Mouse (Mus musculus) heart, postnatal 0 days (tissue): ENCODE data around the gene Tgfbr3. TPM values are rescaled to one million over a fixed set of nuclear protein-coding genes. Genes with fewer than 3 reads are reported as not detected.

Experiments used
- ATAC-seq: fragments of 200-750 bp; cut with Nextera tagmentation; 2 replicates; pipeline ENCODE4 v1.8.0; 2017; ENCODE audit warnings: low read depth, moderate number of reproducible peaks, moderate library complexity; ENCODE audit not compliant: insufficient read depth
- DNase-seq: peaks from one replicate; pipeline ENCODE4 v3.0.0-alpha.2; 2016; ENCODE audit warnings: low spot score
- H3K27ac ChIP-seq: fragments of 300-500 bp; sonication (generic); 2 replicates; pipeline ENCODE4 v1.5.1; 2014; ENCODE audit warnings: low read depth, mild to moderate bottlenecking
- H3K27me3 ChIP-seq: fragments of 300-500 bp; sonication (generic); 2 replicates; pipeline ENCODE4 v1.6.1; 2014; ENCODE audit warnings: low read length, mixed read lengths; ENCODE audit not compliant: control insufficient read depth, insufficient read depth
- H3K36me3 ChIP-seq: fragments of 300-500 bp; sonication (generic); replicated peaks from 2 replicates; pipeline ENCODE4 v1.6.1; 2014; ENCODE audit warnings: low read length, mixed read lengths; ENCODE audit not compliant: control insufficient read depth, insufficient read depth
- H3K4me1 ChIP-seq: fragments of 300-500 bp; sonication (generic); 2 replicates; pipeline ENCODE4 v1.6.1; 2014; ENCODE audit warnings: antibody characterized with exemption; ENCODE audit not compliant: control insufficient read depth, insufficient read depth
- H3K4me2 ChIP-seq: fragments of 300-500 bp; sonication (generic); 2 replicates; pipeline ENCODE4 v1.6.1; 2014; ENCODE audit warnings: low read depth, mild to moderate bottlenecking, low read length, moderate library complexity
- H3K4me3 ChIP-seq: fragments of 300-500 bp; sonication (generic); 2 replicates; pipeline ENCODE4 v1.5.1; 2014; ENCODE audit warnings: low read depth, low read length
- H3K9ac ChIP-seq: fragments of 300-500 bp; sonication (generic); replicated peaks from 2 replicates; pipeline ENCODE4 v1.6.1; 2014; ENCODE audit warnings: low read depth, low read length, mixed read lengths
- H3K9me3 ChIP-seq: fragments of 300-500 bp; sonication (generic); replicated peaks from 2 replicates; pipeline ENCODE4 v1.6.1; 2016; ENCODE audit warnings: low read length; ENCODE audit not compliant: control insufficient read depth
- CTCF ChIP-seq: IDR thresholded peaks from 2 replicates; pipeline ENCODE4 v1.5.1; 2016; ENCODE audit warnings: antibody characterized with exemption, control low read depth, low read depth
- EP300 ChIP-seq: IDR thresholded peaks from 2 replicates; pipeline ENCODE4 v1.6.1; 2016; ENCODE audit warnings: antibody characterized with exemption, low read depth
- WGBS: fragments of 180-500 bp; shearing (Covaris S2); extraction: QIAGEN DNeasy Blood & Tissue Kit; methylation state at CpG from one replicate; pipeline ENCODE4 v1.1.7; 2014; 5-methylcytosine and 5-hydroxymethylcytosine counted together
- polyA plus RNA-seq: library from polyadenylated mRNA; unstranded; fragments of >200 nt; fragmentation: Nextera tagmentation; extraction: Ambion mirVana; gene quantifications from 2 replicates; pipeline ENCODE4 v1.2.1, GENCODE M21; 2015
- total RNA-seq: library from RNA; depleted of rRNA; stranded (reverse); fragments of >200 nt; gene quantifications from 2 replicates; pipeline ENCODE4 v1.2.3, GENCODE M21; 2014; ENCODE audit warnings: low replicate concordance

Gene Tgfbr3
- total and polyA plus RNA-seq, 2 experiments from 2014 or later, result 11.8 to 60.6 TPM

DNA sequence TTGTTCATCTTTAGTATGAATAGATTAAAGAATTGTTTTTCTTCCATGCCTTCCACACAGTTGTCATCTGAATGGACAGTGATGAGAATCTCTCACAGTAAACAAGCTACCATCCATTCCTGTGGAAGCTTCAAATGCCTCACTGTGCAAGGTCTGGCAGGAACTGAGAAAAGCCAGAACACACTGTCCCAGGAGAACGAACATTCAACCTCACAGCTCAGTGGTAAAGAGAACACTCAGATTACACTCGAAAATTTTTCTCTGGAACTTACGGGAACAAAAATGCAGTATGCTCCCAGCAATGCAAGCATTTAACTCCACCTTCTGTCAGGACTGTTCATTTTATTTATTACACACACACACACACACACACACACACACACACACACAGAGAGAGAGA is 13.2 kb downstream of the Tgfbr3 start:
- Histone ChIP-seq H3K4me1 (peaks cover 21% of the 10 kb centered on the region; the same call in 1 of the 2 replicates), H3K9me3 (peaks cover 7% of the 10 kb centered on the region; the same call in 1 of the 2 replicates), H3K27me3 (no peaks in the 10 kb centered on the region), H3K27ac (peak overlapping the region; percentile 71), H3K4me2 (no peak overlapping the region), H3K4me3 (no peak overlapping the region), H3K9ac (no peak overlapping the region), H3K36me3 (0 out of 2 replicates have a peak, but pooled peaks cover 5% of the 10 kb centered on the region)
- 19% methylated on average over 3 of the region's 3 CpGs for WGBS
- ATAC-seq (peak; percentile 56; the same call in 1 of the 2 replicates), DNase-seq (no peak)
- no peak for TF ChIP-seq CTCF
- no peak for TF ChIP-seq EP300

GRCm38 (mm10) chr5:107272252-107273028 is 17.0 kb downstream of the Tgfbr3 start:
- Histone ChIP-seq H3K4me2 (no peak overlapping the region), H3K27ac (no peak overlapping the region), H3K9me3 (no peaks in the 10 kb centered on the region), H3K4me3 (no peak overlapping the region), H3K36me3 (no peaks in the 10 kb centered on the region), H3K4me1 (peaks cover 40% of the 10 kb centered on the region), H3K27me3 (no peaks in the 10 kb centered on the region), H3K9ac (no peak overlapping the region)
- WGBS, result 66% methylated on average over 11 of the region's 11 CpGs
- DNase-seq (no peak), ATAC-seq (no peak)
- TF ChIP-seq EP300 (no peak), CTCF (no peak)

DNA sequence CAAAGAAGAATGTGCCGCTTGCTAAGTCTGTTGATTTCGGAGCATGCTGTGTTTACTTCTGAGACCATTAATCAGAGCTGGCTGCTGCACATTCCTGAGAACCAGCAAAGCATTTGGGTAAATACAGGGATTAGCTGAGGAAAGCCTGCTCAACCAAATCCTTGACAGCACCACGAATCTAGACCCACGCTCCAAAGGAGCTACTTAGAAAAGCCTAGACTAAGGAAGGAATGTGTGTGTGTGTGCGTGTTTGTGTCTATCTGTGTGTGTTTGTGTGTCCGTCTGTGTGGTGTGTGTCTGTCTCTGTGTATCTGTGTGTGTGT is 20.5 kb downstream of the Tgfbr3 start:
- no peaks in the 10 kb centered on the region for H3K27me3 ChIP-seq
- peak overlapping the region; percentile 54 for H3K27ac ChIP-seq
- 28% methylated on average over 6 of the region's 6 CpGs for WGBS
- H3K4me1 ChIP-seq, result peaks cover 32% of the 10 kb centered on the region
- no peak for ATAC-seq
- no peak overlapping the region for H3K4me3 ChIP-seq
- H3K9me3 ChIP-seq, result no peaks in the 10 kb centered on the region
- no peak for DNase-seq
- peak overlapping the region; percentile 17; the same call in 1 of the 2 replicates for H3K9ac ChIP-seq
- H3K36me3 ChIP-seq, result peaks cover 13% of the 10 kb centered on the region; the same call in 1 of the 2 replicates
- TF ChIP-seq EP300 (no peak), CTCF (no peak)
- peak overlapping the region; percentile 40; the same call in 1 of the 2 replicates for H3K4me2 ChIP-seq

- H3K27ac ChIP-seq, result peak overlapping the region; percentile 54
- H3K4me1 ChIP-seq, result peaks cover 26% of the 10 kb centered on the region
- TF ChIP-seq CTCF (no peak), EP300 (no peak)
- no peaks in the 10 kb centered on the region for H3K27me3 ChIP-seq
- peaks cover 13% of the 10 kb centered on the region; the same call in 1 of the 2 replicates for H3K36me3 ChIP-seq
- DNase-seq, result no peak
- peak overlapping the region; percentile 40 for H3K4me2 ChIP-seq
- no peak for ATAC-seq
- H3K4me3 ChIP-seq, result no peak overlapping the region
- peak overlapping the region; percentile 17; the same call in 1 of the 2 replicates for H3K9ac ChIP-seq
- no peaks in the 10 kb centered on the region for H3K9me3 ChIP-seq
- 54% methylated on average over 16 of the region's 16 CpGs for WGBS
Measured at GRCm38 (mm10) chr5:107268121-107269005, 21.1 kb downstream of the Tgfbr3 start.

- ATAC-seq, result peak; percentile 67; the same call in 1 of the 2 replicates
- Histone ChIP-seq H3K27me3 (no peaks in the 10 kb centered on the region), H3K9ac (0 out of 2 replicates have a peak overlapping the region, but pooled peaks have one; percentile 28), H3K4me1 (peaks cover 36% of the 10 kb centered on the region), H3K36me3 (peaks cover 13% of the 10 kb centered on the region; the same call in 1 of the 2 replicates), H3K27ac (peak overlapping the region; percentile 74), H3K9me3 (no peaks in the 10 kb centered on the region), H3K4me3 (no peak overlapping the region), H3K4me2 (no peak overlapping the region)
- no peak for TF ChIP-seq EP300
- no peak for TF ChIP-seq CTCF
- DNase-seq, result no peak
- WGBS, result 35% methylated on average over 3 of the region's 3 CpGs
Measured at GRCm38 (mm10) chr5:107266566-107266965, 22.9 kb downstream of the Tgfbr3 start.
